ENCODE assay signal across 24 mouse cellular contexts in genomic region chr14:78368881-78369280, GRCm38 (mm10).
A peak's percentile ranks its signal among the peaks of the same experiment; 100 is the strongest.
DNase-seq lines count a peak whose midpoint lies in the region; ATAC-seq and TF ChIP-seq lines count a peak whose summit lies in the region.
"Had no signal": no experiment of that assay in that cellular context is flagged by ENCODE, and none has a peak within 500 bp of the region (broad histone marks: within the 10 kb centered on the region; RNA-seq: fewer than 3 reads in every experiment).

No protein-coding gene starts in this region.

- no peak; the same call in 1 of the 2 replicates for ATAC-seq in heart, embryonic 15.5 days (replicated peaks; ENCODE audit: insufficient number of reproducible peaks, insufficient read depth, low FRiP score, low read depth)
- ATAC-seq in forebrain, embryonic 15.5 days (replicated peaks) = no peak
- ATAC-seq: forebrain, embryonic 16.5 days; intestine, postnatal 0 days; liver, postnatal 0 days; lung, postnatal 0 days had no signal

- no peak overlapping the region for H3K4me3 ChIP-seq in heart, embryonic 15.5 days
- no peak overlapping the region for H3K4me3 ChIP-seq in left cerebral cortex, adult 2 months
- no peak overlapping the region for H3K4me3 ChIP-seq in forebrain, embryonic 15.5 days
- no peak overlapping the region for H3K4me3 ChIP-seq in midbrain, embryonic 10.5 days
- H3K4me3 ChIP-seq: embryonic facial prominence, embryonic 15.5 days; gastrocnemius, adult 2 months; hindbrain, embryonic 12.5 days; layer of hippocampus, adult 2 months; limb, embryonic 12.5 days; neural tube, embryonic 15.5 days had no signal

- H3K9me3 ChIP-seq in heart, embryonic 15.5 days (replicated peaks) = no peaks in the 10 kb centered on the region
- no peaks in the 10 kb centered on the region for H3K9me3 ChIP-seq in forebrain, embryonic 15.5 days
- no peaks in the 10 kb centered on the region for H3K9me3 ChIP-seq in midbrain, embryonic 10.5 days (replicated peaks)
- H3K9me3 ChIP-seq: embryonic facial prominence, embryonic 15.5 days; hindbrain, embryonic 12.5 days; limb, embryonic 12.5 days; neural tube, embryonic 15.5 days had no signal

- no peak for TF ChIP-seq CTCF in left cerebral cortex, adult 2 months (IDR thresholded peaks at IDR 0.05)

- no peak overlapping the region for H3K9ac ChIP-seq in heart, embryonic 15.5 days
- H3K9ac ChIP-seq in forebrain, embryonic 15.5 days (replicated peaks) = no peak overlapping the region
- H3K9ac ChIP-seq: embryonic facial prominence, embryonic 15.5 days; hindbrain, embryonic 12.5 days; limb, embryonic 12.5 days; liver, postnatal 0 days; neural tube, embryonic 15.5 days had no signal

- 0 out of 2 replicates have a peak overlapping the region, but pooled peaks have one; percentile 33 for H3K27ac ChIP-seq in heart, embryonic 15.5 days
- H3K27ac ChIP-seq in left cerebral cortex, adult 2 months = no peak overlapping the region
- no peak overlapping the region for H3K27ac ChIP-seq in forebrain, embryonic 15.5 days (replicated peaks)
- H3K27ac ChIP-seq in midbrain, embryonic 10.5 days (replicated peaks) = no peak overlapping the region
- H3K27ac ChIP-seq: embryonic facial prominence, embryonic 15.5 days; gastrocnemius, adult 2 months; hindbrain, embryonic 12.5 days; layer of hippocampus, adult 2 months; limb, embryonic 12.5 days; macrophage; neural tube, embryonic 15.5 days; stomach, postnatal 0 days had no signal

- intact Hi-C loops in left cerebral cortex, adult 2 months (cut with DNase I) = no loop called here
- intact Hi-C loops in left cerebral cortex, postnatal 14 days (cut with DNase I) = no loop called here

- no peak overlapping the region for H3K4me2 ChIP-seq in heart, embryonic 15.5 days
- H3K4me2 ChIP-seq in forebrain, embryonic 15.5 days (replicated peaks) = no peak overlapping the region
- H3K4me2 ChIP-seq: embryonic facial prominence, embryonic 15.5 days; hindbrain, embryonic 12.5 days; limb, embryonic 12.5 days; liver, embryonic 11.5 days; neural tube, embryonic 15.5 days had no signal

- WGBS in heart, embryonic 15.5 days = 53% methylated on average over 4 of the region's 4 CpGs
- WGBS in forebrain, embryonic 15.5 days = 96% methylated on average over 4 of the region's 4 CpGs
- 94% methylated on average over 4 of the region's 4 CpGs for WGBS in midbrain, embryonic 10.5 days

- H3K4me1 ChIP-seq in heart, embryonic 15.5 days (replicated peaks) = 0 out of 2 replicates have a peak, but pooled peaks cover 3% of the 10 kb centered on the region
- H3K4me1 ChIP-seq in forebrain, embryonic 15.5 days = no peaks in the 10 kb centered on the region
- H3K4me1 ChIP-seq in midbrain, embryonic 10.5 days = no peaks in the 10 kb centered on the region
- H3K4me1 ChIP-seq: embryonic facial prominence, embryonic 15.5 days; hindbrain, embryonic 12.5 days; limb, embryonic 12.5 days; neural tube, embryonic 15.5 days had no signal

- H3K36me3 ChIP-seq in heart, embryonic 15.5 days = no peaks in the 10 kb centered on the region
- H3K36me3 ChIP-seq in forebrain, embryonic 15.5 days = no peaks in the 10 kb centered on the region
- no peaks in the 10 kb centered on the region for H3K36me3 ChIP-seq in midbrain, embryonic 10.5 days
- H3K36me3 ChIP-seq: embryonic facial prominence, embryonic 15.5 days; hindbrain, embryonic 12.5 days; limb, embryonic 12.5 days; neural tube, embryonic 15.5 days had no signal

- no peaks in the 10 kb centered on the region for H3K27me3 ChIP-seq in heart, embryonic 15.5 days
- no peaks in the 10 kb centered on the region for H3K27me3 ChIP-seq in forebrain, embryonic 15.5 days
- H3K27me3 ChIP-seq in midbrain, embryonic 10.5 days (ENCODE audit: low read depth, poor library complexity, severe bottlenecking) = no peaks in the 10 kb centered on the region
- H3K27me3 ChIP-seq: embryonic facial prominence, embryonic 15.5 days; hindbrain, embryonic 12.5 days; limb, embryonic 12.5 days; neural tube, embryonic 15.5 days had no signal

- DNase-seq in heart, adult 9 months (ENCODE audit: low spot score in 2 of 2) = no peak
- DNase-seq in left cerebral cortex, adult 9 months (ENCODE audit: low spot score in 2 of 2) = peak; percentile 15 to 26
- DNase-seq in left cerebral cortex, adult 2 months (ENCODE audit: extremely low spot score in 1 of 2, low spot score in 2 of 2) = no peak
- peak; percentile 17 to 63 for DNase-seq in left cerebral cortex, postnatal 14 days (ENCODE audit: low spot score in 2 of 2)
- no peak for DNase-seq in midbrain, embryonic 10.5 days (ENCODE audit: low spot score)
- DNase-seq: adrenal gland, postnatal 10 days; cerebellum, adult 2 months; gastrocnemius, adult 2 months; kidney, postnatal 25 days; liver, postnatal 0 days; thymus, postnatal 14 days had no signal

Comparison
In these comparisons a context has a peak if more than half of its experiments do, and no peak if none do; other contexts are left out.
1. DNase-seq: peak in left cerebral cortex, adult 9 months (2 of 2) and left cerebral cortex, postnatal 14 days (2 of 2); none in heart, adult 9 months (0 of 2), left cerebral cortex, adult 2 months (0 of 2) and midbrain, embryonic 10.5 days (single experiment).